Mouse (Mus musculus): ENCODE measurements around the gene Zfp780b.
"Not testable (repeated sequence)": the region's sequence is repeated elsewhere in the genome, so short reads cannot be mapped to it uniquely, and the experiment has no call there.

The Zfp780b gene

DNA sequence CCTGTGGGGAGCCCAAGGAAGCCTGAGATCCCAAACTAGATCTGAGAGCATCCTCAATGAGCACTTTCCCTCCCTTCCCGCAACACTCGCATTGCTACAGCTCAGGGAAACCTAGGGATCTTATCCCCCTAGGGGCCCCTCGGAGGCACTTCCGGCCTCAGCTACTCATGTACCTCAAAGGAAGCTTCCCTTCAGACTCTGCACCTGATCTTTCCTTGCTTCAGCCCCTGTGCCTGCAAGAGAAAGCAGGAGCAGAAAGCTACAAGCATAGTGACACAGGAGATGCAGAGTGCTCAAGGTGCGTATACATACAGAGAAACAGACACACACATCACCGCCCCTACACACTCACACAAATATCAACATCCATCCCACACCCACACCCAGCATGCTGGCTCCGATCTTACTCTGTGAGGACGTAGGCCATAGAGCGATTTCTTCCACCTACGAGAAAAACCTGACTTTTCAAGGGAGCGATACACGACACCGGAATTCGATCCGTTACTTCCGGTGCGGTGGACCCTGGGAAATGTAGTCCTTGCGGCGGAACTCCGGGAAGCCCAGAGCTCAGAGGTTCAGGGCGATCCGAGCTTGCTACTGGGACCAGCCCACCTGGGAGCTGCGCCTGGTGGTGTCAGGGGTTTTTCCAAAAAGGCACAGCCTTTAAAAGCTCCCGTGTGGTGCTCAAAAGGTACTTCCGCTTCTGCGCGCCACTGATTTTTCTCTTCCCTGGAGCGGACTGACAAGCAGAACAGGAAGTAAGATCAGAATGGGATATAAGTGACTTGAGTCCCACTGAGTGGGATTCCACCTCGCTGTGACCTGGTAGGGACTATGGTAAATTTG, at the start of gene Zfp780b:
TSS of gene Zfp780b (minus strand) at position 489 of the 846 bp plus-strand sequence.
- peak; percentile 59 for DNase-seq

DNA sequence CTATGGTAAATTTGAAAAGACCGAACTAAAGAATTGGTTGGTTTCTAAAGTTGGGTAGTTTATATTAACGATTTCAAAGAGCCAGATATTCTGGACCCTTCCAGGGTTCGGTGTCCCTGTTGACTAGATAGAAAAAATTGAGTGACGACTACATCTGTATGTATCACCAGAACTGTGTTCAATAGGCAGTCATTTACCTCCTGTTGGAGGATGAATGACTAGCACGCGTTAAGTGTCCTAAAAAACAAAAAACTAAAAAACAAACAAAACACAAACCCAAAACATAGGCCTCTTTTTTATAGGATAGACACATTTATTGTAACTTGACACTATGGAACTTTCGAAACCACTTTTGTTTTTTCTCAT, 35.5 kb upstream of the Zfp780b start:
- DNase-seq, result no peak

DNA sequence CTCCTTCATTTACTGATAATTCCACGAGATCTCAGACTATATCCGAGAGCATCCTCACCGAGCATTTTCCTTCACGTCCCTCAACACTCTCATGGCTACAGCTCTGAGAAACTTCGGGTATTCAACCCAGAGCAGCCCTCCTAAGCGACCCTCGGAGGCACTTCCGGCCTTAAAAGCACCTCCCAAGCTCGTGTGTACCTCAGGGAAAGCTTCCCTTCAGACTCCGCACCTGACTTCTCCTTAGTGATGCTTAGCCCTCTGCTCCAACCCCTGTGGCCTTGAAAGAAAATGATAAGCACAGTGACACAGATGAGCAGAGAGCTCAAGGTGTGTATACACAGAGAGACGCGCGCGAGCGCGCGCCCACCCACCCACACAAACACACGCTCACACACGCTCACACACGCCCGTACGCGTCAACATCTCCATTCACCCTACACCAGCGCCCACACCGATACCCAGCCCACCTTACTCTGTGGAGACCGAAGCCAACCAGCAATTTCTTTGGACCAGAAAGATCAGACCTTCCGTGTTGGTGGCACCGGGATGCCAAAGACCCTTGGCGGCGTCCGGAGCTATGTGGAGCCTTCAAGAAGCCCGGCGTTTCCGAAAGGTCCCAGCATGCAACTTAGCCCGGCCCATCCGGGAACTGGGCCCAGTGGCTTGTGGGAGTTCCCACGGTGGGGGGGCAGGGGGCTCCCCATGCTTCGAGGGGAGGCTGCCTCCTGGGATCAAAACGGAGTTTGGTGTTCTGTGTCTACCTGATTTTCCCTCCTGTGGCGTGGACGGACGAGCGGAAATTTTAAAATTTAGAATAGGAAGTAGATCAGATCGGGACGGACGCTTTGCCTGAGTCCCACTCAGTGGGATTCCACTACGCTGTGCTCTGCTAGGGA, 34.8 kb upstream of the Zfp780b start, which contains the start of gene Zfp850:
TSS of gene Zfp850 (minus strand) at position 567 of the 896 bp plus-strand sequence.
- DNase-seq, result peak; percentile 70

DNA sequence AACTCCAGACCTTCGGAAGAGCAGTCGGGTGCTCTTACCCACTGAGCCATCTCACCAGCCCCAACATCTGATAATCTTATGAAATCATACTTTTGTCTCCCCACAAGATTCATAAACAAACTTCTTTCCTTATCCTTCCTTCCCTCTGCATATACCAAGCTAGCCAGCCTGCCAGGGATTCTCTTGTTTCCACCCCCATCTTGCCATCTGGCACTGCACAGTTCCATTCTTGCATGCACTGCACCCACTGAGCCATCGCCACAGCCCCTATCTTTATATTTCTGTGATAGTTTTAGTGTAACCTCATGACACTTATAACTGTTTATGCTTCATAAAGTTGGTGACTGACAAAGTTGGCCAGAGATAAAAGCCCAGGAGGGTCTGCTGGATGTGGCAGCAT, 31.3 kb upstream of the Zfp780b start:
- no peak for DNase-seq

DNA sequence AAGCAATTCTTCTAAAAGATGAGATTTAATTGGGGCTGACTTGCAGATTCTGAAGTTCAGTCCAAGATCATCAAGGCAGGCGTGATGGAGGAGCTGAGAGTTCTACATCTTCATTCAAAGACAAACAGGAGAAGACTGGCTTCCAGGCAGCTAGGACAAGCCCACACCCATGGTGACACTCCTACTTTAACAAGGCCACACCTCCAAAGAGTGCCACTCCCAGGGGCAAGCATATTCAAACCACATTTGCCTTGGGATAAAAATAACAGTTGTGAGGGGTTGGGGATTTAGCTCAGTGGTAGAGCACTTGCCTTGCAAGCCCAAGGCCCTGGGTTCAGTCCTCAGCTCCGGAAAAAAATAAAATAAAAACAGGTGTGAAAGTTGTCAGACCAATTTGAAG, 3.2 kb upstream of the Zfp780b start:
- no peak for DNase-seq

DNA sequence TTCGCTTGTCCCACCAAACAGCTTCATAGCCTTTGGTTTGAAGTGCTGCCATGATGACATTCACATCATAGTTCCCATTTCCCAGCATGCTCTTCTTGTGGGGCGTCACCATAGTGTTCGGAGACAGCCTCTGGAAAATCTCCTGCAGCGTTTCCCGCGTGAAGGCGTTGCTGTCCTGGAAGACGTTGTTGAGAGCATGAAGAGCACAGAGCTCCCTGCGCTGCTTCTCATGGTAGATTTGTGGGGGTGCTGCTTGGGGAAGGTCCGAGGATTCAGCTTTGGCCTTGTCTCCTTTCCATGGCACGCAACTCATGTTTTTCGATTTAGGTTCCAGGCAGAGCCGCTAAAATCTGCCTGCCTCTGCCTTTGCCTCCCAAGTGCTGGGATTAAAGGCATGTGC, 29.5 kb downstream of the Zfp780b start:
- DNase-seq, result not testable (repeated sequence)

DNA sequence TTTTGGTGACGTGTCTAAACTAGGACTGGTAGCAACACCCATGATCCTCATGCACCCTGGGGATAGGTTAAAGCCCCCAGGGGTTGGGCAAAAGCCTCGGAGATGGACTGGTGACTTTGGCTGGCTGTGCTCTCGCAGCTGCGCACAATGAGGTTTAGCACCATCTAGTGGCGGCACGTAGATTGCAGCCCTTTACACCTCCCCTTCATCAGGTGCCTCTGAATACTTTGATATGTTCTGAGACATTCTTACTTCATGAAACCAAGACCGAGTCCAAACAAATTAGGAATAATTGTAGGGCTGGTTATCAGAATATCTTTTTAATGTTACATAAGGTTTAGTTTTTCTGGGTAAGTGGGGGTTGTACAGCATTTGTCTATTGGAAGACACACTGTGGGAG, 37.1 kb downstream of the Zfp780b start:
- DNase-seq, result not testable (repeated sequence)

DNA sequence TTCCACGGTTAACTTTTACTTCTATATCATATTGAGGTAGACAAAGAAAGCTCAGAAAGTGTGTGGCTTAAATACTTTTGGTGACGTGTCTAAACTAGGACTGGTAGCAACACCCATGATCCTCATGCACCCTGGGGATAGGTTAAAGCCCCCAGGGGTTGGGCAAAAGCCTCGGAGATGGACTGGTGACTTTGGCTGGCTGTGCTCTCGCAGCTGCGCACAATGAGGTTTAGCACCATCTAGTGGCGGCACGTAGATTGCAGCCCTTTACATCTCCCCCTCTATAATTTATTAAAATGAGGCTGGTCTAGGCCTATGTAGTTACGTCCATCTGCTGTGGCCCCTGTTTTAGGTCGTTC, 45.2 kb downstream of the Zfp780b start:
- not testable (repeated sequence) for DNase-seq

DNA sequence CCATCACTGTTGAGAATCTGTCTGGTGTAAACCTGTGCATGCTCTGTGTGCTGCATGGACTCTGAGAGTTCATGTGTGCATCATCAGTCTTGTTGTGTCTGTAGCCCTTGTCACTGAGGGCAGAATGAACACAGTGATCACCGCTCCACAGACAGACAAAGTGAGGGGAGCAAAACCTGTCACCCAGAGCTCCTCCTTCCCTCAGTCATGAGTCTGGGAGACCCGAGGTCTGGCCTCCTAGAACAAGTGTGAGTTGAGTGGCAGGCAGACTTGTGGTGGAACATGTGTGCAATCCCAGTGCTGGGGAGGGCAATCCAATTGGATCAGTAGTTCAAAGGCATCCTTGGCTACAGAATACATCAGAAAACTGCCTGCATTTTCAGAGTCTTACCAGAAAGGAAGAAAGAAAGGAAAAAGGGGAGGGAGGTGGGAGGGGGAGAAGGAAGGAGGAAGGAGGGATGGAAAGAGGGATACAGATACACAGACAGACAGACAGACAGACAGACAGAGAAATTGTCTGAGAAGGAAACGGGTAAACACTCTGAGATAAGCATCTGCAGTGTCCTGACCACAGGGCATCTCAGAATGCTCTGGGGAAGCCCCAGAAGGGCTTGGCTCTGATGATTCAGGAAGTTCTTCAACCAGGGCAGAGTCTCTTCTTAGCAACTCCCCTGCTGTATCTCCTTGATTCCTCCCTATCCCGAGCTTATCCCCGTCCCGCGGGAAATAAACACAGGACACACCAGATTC, 45.7 kb downstream of the Zfp780b start:
- no peak for DNase-seq

DNA sequence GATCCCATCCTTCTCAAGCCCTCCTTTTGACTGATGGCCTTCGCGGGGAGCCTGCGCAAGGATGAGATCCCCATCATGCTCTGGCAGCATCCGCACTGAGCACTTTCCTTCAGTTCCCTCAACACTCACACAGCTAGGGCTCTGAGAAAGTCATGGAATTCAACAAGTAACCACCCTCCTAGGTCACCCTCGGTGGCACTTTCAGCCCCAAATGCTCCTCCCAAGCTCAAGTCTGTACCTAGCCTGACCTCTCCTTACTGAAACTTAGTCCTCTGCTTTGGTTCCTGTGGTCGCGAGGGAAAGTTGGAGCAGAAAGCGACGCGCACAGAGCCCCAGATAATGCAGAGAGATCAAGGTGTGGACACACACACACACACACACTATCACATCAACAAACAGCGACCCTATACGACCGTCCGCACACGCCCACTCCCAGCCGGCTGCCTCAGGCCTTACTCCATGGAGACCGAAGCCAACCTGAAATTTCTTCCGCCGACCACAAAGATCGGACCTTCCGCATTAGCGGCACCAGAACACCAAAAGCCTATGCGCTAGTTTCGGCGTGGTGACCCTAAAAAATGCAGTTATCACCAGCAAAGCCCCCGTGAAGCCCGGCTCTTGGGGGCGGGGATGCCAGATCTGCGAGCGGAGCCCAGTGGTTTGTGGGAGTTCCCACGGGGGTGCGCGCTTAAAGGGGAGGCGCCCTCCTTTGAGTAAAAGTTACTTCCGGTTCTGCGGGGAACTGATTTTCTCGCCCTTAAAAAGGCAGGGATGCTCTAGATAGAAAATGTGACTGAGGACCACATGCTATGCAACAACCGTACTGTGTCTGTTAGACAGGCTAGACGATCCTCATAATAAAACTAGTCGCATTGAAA, 49.9 kb downstream of the Zfp780b start, which contains the start of gene Zfp974:
TSS of gene Zfp974 (minus strand) at position 643 of the 878 bp plus-strand sequence.
- DNase-seq, result peak; percentile 46

DNA sequence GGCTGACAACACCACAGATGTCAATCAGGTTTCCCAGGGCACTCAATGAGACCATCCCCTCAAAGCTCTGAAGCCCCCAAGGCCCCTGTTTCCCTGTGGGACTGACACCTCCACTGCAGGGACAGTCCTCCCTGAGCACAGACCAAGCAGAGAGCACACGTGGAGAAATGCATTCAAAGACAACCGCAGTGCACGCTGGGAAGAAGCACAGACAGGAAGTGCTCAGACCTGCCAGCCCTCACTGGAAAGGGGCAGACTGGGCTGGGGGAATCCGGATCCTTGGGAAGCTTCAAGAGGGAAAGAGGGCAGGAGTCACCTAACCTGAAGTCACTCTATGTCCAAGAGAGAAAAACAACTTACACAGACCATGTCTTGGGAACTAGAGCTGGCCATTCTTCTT, 51.9 kb downstream of the Zfp780b start:
- DNase-seq, result not testable (repeated sequence)

DNA sequence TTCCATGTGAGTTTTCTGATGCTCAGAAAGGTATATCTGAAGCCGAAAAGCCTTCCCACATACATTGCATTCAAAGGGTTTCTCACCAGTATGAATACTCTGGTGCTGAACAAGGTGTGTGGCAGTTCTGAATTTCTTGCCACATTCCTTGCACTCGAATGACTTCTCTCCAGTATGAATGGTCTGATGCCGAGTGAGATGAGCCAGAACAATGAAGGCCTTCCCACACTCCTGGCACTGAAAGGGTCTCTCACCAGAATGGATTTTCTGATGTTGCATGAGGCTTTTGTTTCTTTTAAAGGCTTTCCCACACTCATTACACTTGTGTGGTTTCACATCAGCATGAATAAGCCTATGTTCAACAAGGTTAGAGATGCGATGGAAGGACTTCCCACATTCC, 68.0 kb downstream of the Zfp780b start:
- DNase-seq, result not testable (repeated sequence)
